Mouse (Mus musculus): Measurements from ENCODE around the gene Ager. TPM values are rescaled to one million over a fixed set of nuclear protein-coding genes. Genes with fewer than 3 reads are reported as not detected.
A peak's percentile ranks its signal among the peaks of the same experiment; 100 is the strongest.

Gene Ager
- total RNA-seq, 1 experiment from 2014 or later: 7.3 TPM

- ATAC-seq (replicated peaks; ENCODE audit: insufficient number of reproducible peaks, low FRiP score, low TSS enrichment, poor library complexity, severe bottlenecking): no peak
Observed at GRCm38 (mm10) chr17:34626773-34627092, 29.1 kb downstream of the Ager start.

GRCm38 (mm10) chr17:34627093-34627942, 29.7 kb downstream of the Ager start:
- peak; percentile 28; the same call in 1 of the 2 replicates for ATAC-seq (replicated peaks; ENCODE audit: insufficient number of reproducible peaks, low FRiP score, low TSS enrichment, poor library complexity, severe bottlenecking)

GRCm38 (mm10) chr17:34627943-34628643, 30.4 kb downstream of the Ager start, which contains the start of gene Ppt2:
Gene Ppt2 (minus strand): TSS chr17:34628510.
- ATAC-seq (replicated peaks; ENCODE audit: insufficient number of reproducible peaks, low FRiP score, low TSS enrichment, poor library complexity, severe bottlenecking): no peak

GRCm38 (mm10) chr17:34628644-34628967, 30.9 kb downstream of the Ager start:
- no peak for ATAC-seq (replicated peaks; ENCODE audit: insufficient number of reproducible peaks, low FRiP score, low TSS enrichment, poor library complexity, severe bottlenecking)

GRCm38 (mm10) chr17:34629221-34629751, 31.6 kb downstream of the Ager start, which contains the start of gene Prrt1:
Gene Prrt1 (plus strand): TSS chr17:34629533.
- ATAC-seq (replicated peaks; ENCODE audit: insufficient number of reproducible peaks, low FRiP score, low TSS enrichment, poor library complexity, severe bottlenecking): no peak

GRCm38 (mm10) chr17:34629796-34630603, 32.3 kb downstream of the Ager start:
- ATAC-seq (replicated peaks; ENCODE audit: insufficient number of reproducible peaks, low FRiP score, low TSS enrichment, poor library complexity, severe bottlenecking): no peak

- no peak for ATAC-seq (replicated peaks; ENCODE audit: insufficient number of reproducible peaks, low FRiP score, low TSS enrichment, poor library complexity, severe bottlenecking)
Observed at GRCm38 (mm10) chr17:34630761-34631301, 33.2 kb downstream of the Ager start.

- ATAC-seq (replicated peaks; ENCODE audit: insufficient number of reproducible peaks, low FRiP score, low TSS enrichment, poor library complexity, severe bottlenecking): no peak
Observed at GRCm38 (mm10) chr17:34631647-34632046, 34.0 kb downstream of the Ager start.

GRCm38 (mm10) chr17:34632261-34632691, 34.6 kb downstream of the Ager start:
- peak; percentile 87 for ATAC-seq (replicated peaks; ENCODE audit: insufficient number of reproducible peaks, low FRiP score, low TSS enrichment, poor library complexity, severe bottlenecking)

- ATAC-seq (replicated peaks; ENCODE audit: insufficient number of reproducible peaks, low FRiP score, low TSS enrichment, poor library complexity, severe bottlenecking): no peak
Observed at GRCm38 (mm10) chr17:34635671-34636070, 38.0 kb downstream of the Ager start.

- ATAC-seq (replicated peaks; ENCODE audit: insufficient number of reproducible peaks, low FRiP score, low TSS enrichment, poor library complexity, severe bottlenecking): no peak
Observed at GRCm38 (mm10) chr17:34637459-34637858, 39.8 kb downstream of the Ager start.

- ATAC-seq (replicated peaks; ENCODE audit: insufficient number of reproducible peaks, low FRiP score, low TSS enrichment, poor library complexity, severe bottlenecking): peak; percentile 90
Observed at GRCm38 (mm10) chr17:34639461-34640255, 42.0 kb downstream of the Ager start.

- ATAC-seq (replicated peaks; ENCODE audit: insufficient number of reproducible peaks, low FRiP score, low TSS enrichment, poor library complexity, severe bottlenecking): no peak
Observed at GRCm38 (mm10) chr17:34640778-34641601, 43.3 kb downstream of the Ager start.

GRCm38 (mm10) chr17:34641945-34642344, 44.3 kb downstream of the Ager start:
- no peak for ATAC-seq (replicated peaks; ENCODE audit: insufficient number of reproducible peaks, low FRiP score, low TSS enrichment, poor library complexity, severe bottlenecking)

GRCm38 (mm10) chr17:34643379-34643778, 45.7 kb downstream of the Ager start:
- no peak for ATAC-seq (replicated peaks; ENCODE audit: insufficient number of reproducible peaks, low FRiP score, low TSS enrichment, poor library complexity, severe bottlenecking)

GRCm38 (mm10) chr17:34643944-34644343, 46.3 kb downstream of the Ager start:
- no peak for ATAC-seq (replicated peaks; ENCODE audit: insufficient number of reproducible peaks, low FRiP score, low TSS enrichment, poor library complexity, severe bottlenecking)

GRCm38 (mm10) chr17:34644608-34645007, 46.9 kb downstream of the Ager start, which contains the start of gene Fkbpl:
Gene Fkbpl (plus strand): TSS chr17:34644764.
- ATAC-seq (replicated peaks; ENCODE audit: insufficient number of reproducible peaks, low FRiP score, low TSS enrichment, poor library complexity, severe bottlenecking): peak; percentile 79

Data from monocyte, adult 5-6 weeks (primary cell).